Mouse (Mus musculus): ENCODE results near the gene Dennd6a.

GRCm38 (mm10) chr14:26593281-26593895 is 19.7 kb downstream of the Dennd6a start:
- TF ChIP-seq TAL1 (IDR thresholded peaks at IDR 0.05; ENCODE audit: low read length) = no peak
- no peak for TF ChIP-seq GATA1 (IDR thresholded peaks at IDR 0.05; ENCODE audit: low read length)
